Comparison of ENCODE assay signal across 12 mouse cellular contexts in the genomic region with DNA sequence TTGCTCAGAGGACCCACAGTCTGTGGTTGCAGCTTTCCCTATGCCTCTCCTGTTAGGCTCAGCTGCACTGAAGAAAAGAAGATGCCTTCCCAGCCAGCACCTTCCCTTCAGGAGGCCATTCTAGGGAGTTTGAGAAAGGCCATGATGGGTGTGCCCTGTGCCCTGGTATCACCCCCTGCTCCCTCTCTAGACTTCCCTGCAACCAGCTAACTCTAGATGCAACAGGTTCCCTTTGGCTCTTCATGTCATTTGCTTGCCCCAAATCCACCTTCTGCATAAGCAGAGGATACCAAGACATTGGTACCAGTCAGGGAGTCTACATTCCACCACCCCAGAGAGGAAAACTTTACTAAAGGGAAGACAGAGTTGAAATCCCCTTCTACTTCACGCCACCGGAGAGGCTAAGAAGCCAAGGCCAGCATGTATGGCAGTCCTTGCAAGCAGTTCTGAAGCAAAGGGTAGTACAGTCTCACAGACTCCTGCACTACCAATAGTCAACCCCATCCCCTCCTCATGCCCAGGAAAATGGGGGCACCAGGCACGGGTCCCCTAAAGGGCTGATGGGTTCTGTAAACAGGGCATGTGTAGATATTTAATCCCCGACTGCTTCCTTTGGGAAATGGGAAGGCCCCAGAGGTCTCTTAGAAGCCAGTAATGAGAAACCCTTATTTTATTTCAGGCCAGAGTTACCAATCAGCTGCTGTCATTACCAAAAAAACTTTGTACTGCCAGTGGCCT. TPM values are rescaled to one million over a fixed set of nuclear protein-coding genes. Genes with fewer than 3 reads are reported as not detected.
A peak's percentile ranks its signal among the peaks of the same experiment; 100 is the strongest.
DNase-seq lines count a peak whose midpoint lies in the region; ATAC-seq and TF ChIP-seq lines count a peak whose summit lies in the region.
"Had no signal": no experiment of that assay in that cellular context is flagged by ENCODE, and none has a peak within 500 bp of the region (broad histone marks: within the 10 kb centered on the region; RNA-seq: fewer than 3 reads in every experiment).

No protein-coding gene starts in this region.

- H3K27me3 ChIP-seq in hindbrain, embryonic 12.5 days: peaks cover 4% of the 10 kb centered on the region; the same call in 1 of the 2 replicates
- H3K27me3 ChIP-seq in hindbrain, embryonic 11.5 days (ENCODE audit: control insufficient read depth, insufficient read depth, low read length): no peaks in the 10 kb centered on the region; the same call in 1 of the 2 replicates
- H3K27me3 ChIP-seq in stomach, embryonic 15.5 days (replicated peaks): peaks cover 3% of the 10 kb centered on the region
- H3K27me3 ChIP-seq in stomach, postnatal 0 days (ENCODE audit: control insufficient read depth, insufficient read depth, low read length): no peaks in the 10 kb centered on the region
- H3K27me3 ChIP-seq in midbrain, embryonic 10.5 days (ENCODE audit: low read depth, poor library complexity, severe bottlenecking): peaks cover 36% of the 10 kb centered on the region

- TF ChIP-seq CTCF in stomach, postnatal 0 days (IDR thresholded peaks at IDR 0.05; ENCODE audit: low read depth): no peak

- H3K4me2 ChIP-seq in hindbrain, embryonic 12.5 days (replicated peaks): peak overlapping the region; percentile 79
- no peak overlapping the region for H3K4me2 ChIP-seq in hindbrain, embryonic 11.5 days (replicated peaks; ENCODE audit: low read depth, low read length)
- H3K4me2 ChIP-seq in stomach, embryonic 15.5 days: peak overlapping the region; percentile 96; the same call in 1 of the 2 replicates
- no peak overlapping the region for H3K4me2 ChIP-seq in stomach, postnatal 0 days (replicated peaks; ENCODE audit: low read depth)

- no peaks in the 10 kb centered on the region for H3K9me3 ChIP-seq in hindbrain, embryonic 12.5 days (replicated peaks)
- H3K9me3 ChIP-seq in hindbrain, embryonic 11.5 days (ENCODE audit: control insufficient read depth, low read length): no peaks in the 10 kb centered on the region
- no peaks in the 10 kb centered on the region for H3K9me3 ChIP-seq in stomach, embryonic 15.5 days
- no peaks in the 10 kb centered on the region for H3K9me3 ChIP-seq in stomach, postnatal 0 days (ENCODE audit: control insufficient read depth, low read length)
- H3K9me3 ChIP-seq in midbrain, embryonic 10.5 days (replicated peaks): no peaks in the 10 kb centered on the region
- H3K9me3 ChIP-seq: heart, embryonic 12.5 days; liver, embryonic 13.5 days had no signal

- peak overlapping the region; percentile 73 for H3K4me3 ChIP-seq in hindbrain, embryonic 12.5 days
- no peak overlapping the region for H3K4me3 ChIP-seq in hindbrain, embryonic 11.5 days (ENCODE audit: low read depth, low read length)
- H3K4me3 ChIP-seq in stomach, embryonic 15.5 days (replicated peaks): no peak overlapping the region
- H3K4me3 ChIP-seq in stomach, postnatal 0 days (ENCODE audit: low read depth, low read length): no peak overlapping the region
- H3K4me3 ChIP-seq in midbrain, embryonic 10.5 days: peak overlapping the region; percentile 75; the same call in 1 of the 2 replicates

- peaks cover 28% of the 10 kb centered on the region for H3K4me1 ChIP-seq in hindbrain, embryonic 12.5 days
- 0 out of 2 replicates have a peak, but pooled peaks cover 2% of the 10 kb centered on the region for H3K4me1 ChIP-seq in hindbrain, embryonic 11.5 days (replicated peaks; ENCODE audit: control insufficient read depth, insufficient read depth, low read length)
- peaks cover 3% of the 10 kb centered on the region; the same call in 1 of the 2 replicates for H3K4me1 ChIP-seq in stomach, embryonic 15.5 days
- H3K4me1 ChIP-seq in stomach, postnatal 0 days (replicated peaks; ENCODE audit: control insufficient read depth, insufficient read depth): no peaks in the 10 kb centered on the region
- H3K4me1 ChIP-seq in midbrain, embryonic 10.5 days: peaks cover 14% of the 10 kb centered on the region

- no peak overlapping the region for H3K9ac ChIP-seq in hindbrain, embryonic 12.5 days
- no peak overlapping the region for H3K9ac ChIP-seq in hindbrain, embryonic 11.5 days (ENCODE audit: low read depth, low read length)
- no peak overlapping the region for H3K9ac ChIP-seq in stomach, embryonic 15.5 days
- H3K9ac ChIP-seq in stomach, postnatal 0 days (ENCODE audit: low read length): no peak overlapping the region
- H3K9ac ChIP-seq: liver, embryonic 13.5 days had no signal

- H3K27ac ChIP-seq in hindbrain, embryonic 12.5 days: no peak overlapping the region
- no peak overlapping the region for H3K27ac ChIP-seq in hindbrain, embryonic 11.5 days (ENCODE audit: low read depth, low read length)
- H3K27ac ChIP-seq in stomach, embryonic 15.5 days: no peak overlapping the region
- no peak overlapping the region for H3K27ac ChIP-seq in stomach, postnatal 0 days (replicated peaks)
- H3K27ac ChIP-seq in midbrain, embryonic 10.5 days (replicated peaks): no peak overlapping the region
- H3K27ac ChIP-seq: gastrocnemius, adult 2 months; liver, embryonic 13.5 days had no signal

- ATAC-seq in hindbrain, embryonic 12.5 days (ENCODE audit: low FRiP score): no peak
- ATAC-seq in hindbrain, embryonic 11.5 days (ENCODE audit: low FRiP score): no peak
- ATAC-seq in stomach, embryonic 15.5 days (ENCODE audit: insufficient read depth, low FRiP score, low read depth): no peak
- no peak for ATAC-seq in stomach, postnatal 0 days (ENCODE audit: low FRiP score, low TSS enrichment)

- no peak for DNase-seq in hindbrain, embryonic 11.5 days (ENCODE audit: low spot score)
- no peak for DNase-seq in stomach, postnatal 0 days (ENCODE audit: low spot score)
- DNase-seq in midbrain, embryonic 10.5 days (ENCODE audit: low spot score): peak; percentile 12
- no peak for DNase-seq in adrenal gland, postnatal 25 days
- no peak for DNase-seq in layer of hippocampus, adult 11-12 months (ENCODE audit: low spot score)
- DNase-seq: gastrocnemius, adult 2 months; kidney, adult 2 months; liver, embryonic 13.5 days had no signal

- no peaks in the 10 kb centered on the region for H3K36me3 ChIP-seq in hindbrain, embryonic 12.5 days
- H3K36me3 ChIP-seq in hindbrain, embryonic 11.5 days (ENCODE audit: control insufficient read depth, insufficient read depth, low read length): no peaks in the 10 kb centered on the region
- no peaks in the 10 kb centered on the region for H3K36me3 ChIP-seq in stomach, embryonic 15.5 days
- no peaks in the 10 kb centered on the region for H3K36me3 ChIP-seq in stomach, postnatal 0 days (ENCODE audit: control insufficient read depth, insufficient read depth, low read length)
- H3K36me3 ChIP-seq in midbrain, embryonic 10.5 days: no peaks in the 10 kb centered on the region
- H3K36me3 ChIP-seq: heart, embryonic 12.5 days; liver, embryonic 13.5 days had no signal

- 78% methylated on average over 4 of the region's 4 CpGs for WGBS in hindbrain, embryonic 12.5 days
- 73% methylated on average over 4 of the region's 4 CpGs for WGBS in hindbrain, embryonic 11.5 days
- WGBS in stomach, embryonic 15.5 days: 70% methylated on average over 4 of the region's 4 CpGs
- 82% methylated on average over 4 of the region's 4 CpGs for WGBS in stomach, postnatal 0 days
- 76% methylated on average over 4 of the region's 4 CpGs for WGBS in midbrain, embryonic 10.5 days

- TF ChIP-seq EP300 in stomach, postnatal 0 days (optimal IDR thresholded peaks at IDR 0.05): no peak

RNA-seq across cellular contexts. Expression of a gene that starts 1.5 kb away (rescaled TPM):
- polyA plus RNA-seq in hindbrain, embryonic 12.5 days (2016; fragmentation: Nextera tagmentation; extraction: Ambion mirVana): 8.8 and 8.9 TPM in 2 replicates
- 3.2 and 4.6 TPM in 2 replicates for polyA plus RNA-seq in hindbrain, embryonic 11.5 days (2014; fragmentation: Nextera tagmentation; extraction: Ambion mirVana)
- 6.6 and 8.8 TPM in 2 replicates for polyA plus RNA-seq in stomach, embryonic 15.5 days (2015; fragmentation: Nextera tagmentation; extraction: Ambion mirVana)
- 7.9 and 9.5 TPM in 2 replicates for polyA plus RNA-seq in stomach, postnatal 0 days (2015; fragmentation: Nextera tagmentation; extraction: Ambion mirVana)
- polyA plus RNA-seq in midbrain, embryonic 10.5 days (2016; fragmentation: Nextera tagmentation; extraction: Ambion mirVana): 1.2 and 1.8 TPM in 2 replicates
- total RNA-seq in adrenal gland, postnatal 25 days (2021): 0.19 and 0.55 TPM in 2 replicates
- total RNA-seq: megakaryocyte, adult 5-6 weeks had no signal

Comparison
In these comparisons a context has a peak if more than half of its experiments do, and no peak if none do; other contexts are left out.
1. H3K4me2 ChIP-seq: peak in hindbrain, embryonic 12.5 days (single experiment) and stomach, embryonic 15.5 days (single experiment); none in hindbrain, embryonic 11.5 days (single experiment) and stomach, postnatal 0 days (single experiment).
2. H3K4me3 ChIP-seq: peak in hindbrain, embryonic 12.5 days (single experiment) and midbrain, embryonic 10.5 days (single experiment); none in hindbrain, embryonic 11.5 days (single experiment), stomach, embryonic 15.5 days (single experiment) and stomach, postnatal 0 days (single experiment).